Mouse (Mus musculus) testis, postnatal 14 days (tissue): ENCODE data around the gene Topbp1.

ENCODE experiments used
- DNase-seq: peaks from one replicate; pipeline ENCODE4 v3.0.0; 2021; ENCODE audit warnings: low spot score

Topbp1 gene

DNA sequence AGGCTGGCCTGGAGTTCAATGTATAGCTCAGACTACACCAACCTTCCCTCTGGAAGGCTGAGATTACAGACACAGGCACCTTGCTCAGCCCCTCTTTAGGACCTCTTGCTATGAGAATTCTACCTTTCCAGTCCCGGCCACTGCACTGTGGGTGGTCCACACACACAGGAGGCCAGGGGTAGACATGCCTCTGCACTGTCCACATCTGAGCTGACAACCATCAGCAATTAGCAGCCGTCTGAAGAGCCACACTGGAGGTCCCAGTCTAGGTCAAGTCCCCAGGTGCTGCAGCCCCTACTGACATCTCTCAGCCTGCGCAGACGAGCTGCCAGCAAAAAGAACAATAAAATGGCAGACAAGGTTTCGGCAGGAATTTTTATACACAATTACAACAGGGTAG lies 81.6 kb downstream of the Topbp1 start:
- no peak for DNase-seq

- DNase-seq: no peak
These were observed 82.1 kb downstream of the Topbp1 start for GRCm38 (mm10) chr9:103387011-103387653.

DNA sequence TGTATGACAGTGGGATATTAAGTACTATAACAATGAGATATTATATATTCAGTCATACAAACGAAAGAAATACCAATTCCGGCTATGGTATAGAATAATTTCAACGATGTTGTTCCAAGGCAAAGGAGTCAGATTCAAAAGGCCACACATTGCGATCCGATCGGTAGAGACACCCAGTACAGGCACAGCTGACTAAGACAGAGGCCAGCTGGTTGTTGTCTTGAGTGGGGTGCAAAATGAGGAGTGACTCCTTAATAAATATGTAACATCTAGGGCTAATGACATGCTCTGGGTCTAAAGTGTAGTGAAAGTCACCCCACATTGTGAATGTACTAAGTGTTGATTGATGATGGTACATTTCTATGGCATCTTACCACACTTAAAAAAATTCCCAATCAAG lies 84.2 kb downstream of the Topbp1 start:
- no peak for DNase-seq

GRCm38 (mm10) chr9:103391796-103392372 lies 86.9 kb downstream of the Topbp1 start:
- no peak for DNase-seq

DNA sequence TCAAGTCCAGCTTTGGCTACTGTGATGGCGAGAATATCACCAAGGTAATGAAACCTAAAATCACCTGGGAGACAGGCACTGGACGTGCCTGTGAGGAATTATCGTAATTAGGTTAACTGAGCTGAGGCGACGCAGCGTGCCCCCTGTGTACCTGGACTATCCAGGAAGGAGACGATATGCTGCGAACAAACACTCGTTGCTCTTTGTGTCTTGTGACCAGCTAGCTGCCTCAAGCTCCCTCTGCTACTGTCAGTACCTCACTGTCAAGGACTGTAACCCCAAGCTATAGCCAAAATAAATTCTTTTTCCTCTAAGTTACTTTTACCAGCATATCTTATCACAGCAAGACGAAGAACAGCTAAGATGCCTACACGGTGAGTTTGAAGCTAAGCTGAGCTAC lies 88.2 kb downstream of the Topbp1 start:
- DNase-seq: no peak

DNA sequence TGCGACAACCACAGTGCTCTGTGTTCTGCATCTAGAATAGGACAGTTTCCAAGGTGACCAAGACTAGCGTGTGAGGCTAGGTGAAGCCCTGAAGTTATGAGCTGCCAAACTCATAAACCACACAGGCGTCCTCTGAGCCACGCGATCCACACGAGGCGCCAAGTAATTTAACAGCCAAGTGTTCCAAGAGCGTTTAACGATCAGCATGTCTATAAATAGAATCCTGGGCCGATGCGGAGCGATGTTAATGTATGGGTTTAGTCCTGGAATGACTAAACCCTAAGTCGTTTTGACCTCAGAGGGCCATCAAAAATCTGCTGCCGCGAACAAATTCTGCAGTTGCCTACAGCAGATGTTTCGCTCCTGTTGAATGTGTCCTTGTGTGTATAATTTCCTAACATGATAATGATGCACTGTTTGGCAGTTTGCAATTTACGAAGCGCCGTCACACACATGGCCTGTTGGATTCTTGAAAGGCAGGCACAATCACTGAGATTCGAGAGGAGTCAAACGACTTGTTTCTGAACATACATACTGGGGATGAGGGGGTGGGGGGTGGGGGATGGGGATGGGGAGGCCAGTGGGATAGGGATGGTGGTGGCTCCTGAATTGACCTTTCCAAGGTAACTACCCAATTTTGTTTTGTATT lies 93.6 kb downstream of the Topbp1 start:
- no peak for DNase-seq
